Mouse (Mus musculus) testis, adult 2 months (tissue): Measurements from ENCODE around the gene Nck1. TPM values are rescaled to one million over a fixed set of nuclear protein-coding genes. Genes with fewer than 3 reads are reported as not detected.

Source experiments
- H3K27ac ChIP-seq: fragments of 200-500 bp; 2 replicates; pipeline ENCODE4 v1.5.1; 2012; ENCODE audit warnings: low read depth, low read length; ENCODE audit not compliant: control insufficient read depth, insufficient read depth
- H3K27me3 ChIP-seq: fragments of 200-500 bp; 2 replicates; pipeline ENCODE4 v1.6.1; 2012; ENCODE audit warnings: mild to moderate bottlenecking, low read length, moderate library complexity; ENCODE audit not compliant: control insufficient read depth, insufficient read depth
- H3K36me3 ChIP-seq: fragments of 200-500 bp; 2 replicates; pipeline ENCODE4 v1.6.1; 2012; ENCODE audit warnings: mild to moderate bottlenecking, low read length; ENCODE audit not compliant: control insufficient read depth, insufficient read depth
- H3K4me1 ChIP-seq: fragments of 200-500 bp; 2 replicates; pipeline ENCODE4 v1.6.1; 2012; ENCODE audit warnings: low read length; ENCODE audit not compliant: control insufficient read depth, insufficient read depth
- H3K4me3 ChIP-seq: fragments of 200-500 bp; 2 replicates; pipeline ENCODE4 v1.5.1; 2012; ENCODE audit warnings: low read depth, mild to moderate bottlenecking, low read length, moderate library complexity, mixed read lengths; ENCODE audit not compliant: control insufficient read depth
- CTCF ChIP-seq: fragments of 200-500 bp; IDR thresholded peaks from 2 replicates; pipeline ENCODE4 v1.5.1; 2012; ENCODE audit warnings: low read depth, mild to moderate bottlenecking, inconsistent platforms, low read length, moderate library complexity; ENCODE audit not compliant: control insufficient read depth, insufficient read depth, insufficient replicate concordance
- POLR2A ChIP-seq: fragments of 200-500 bp; IDR thresholded peaks from 2 replicates; pipeline ENCODE4 v1.6.1; 2012; ENCODE audit warnings: low read depth, mild to moderate bottlenecking, inconsistent platforms, low read length, moderate library complexity; ENCODE audit not compliant: control insufficient read depth
- polyA plus RNA-seq: library from polyadenylated mRNA; depleted of rRNA; stranded (reverse); fragments of >200 nt; gene quantifications from 2 replicates; pipeline ENCODE4 v1.2.3, GENCODE M21; 2012; rRNA removed

Gene Nck1
- polyA plus RNA-seq, result 8.3 and 17.1 TPM in 2 replicates

DNA sequence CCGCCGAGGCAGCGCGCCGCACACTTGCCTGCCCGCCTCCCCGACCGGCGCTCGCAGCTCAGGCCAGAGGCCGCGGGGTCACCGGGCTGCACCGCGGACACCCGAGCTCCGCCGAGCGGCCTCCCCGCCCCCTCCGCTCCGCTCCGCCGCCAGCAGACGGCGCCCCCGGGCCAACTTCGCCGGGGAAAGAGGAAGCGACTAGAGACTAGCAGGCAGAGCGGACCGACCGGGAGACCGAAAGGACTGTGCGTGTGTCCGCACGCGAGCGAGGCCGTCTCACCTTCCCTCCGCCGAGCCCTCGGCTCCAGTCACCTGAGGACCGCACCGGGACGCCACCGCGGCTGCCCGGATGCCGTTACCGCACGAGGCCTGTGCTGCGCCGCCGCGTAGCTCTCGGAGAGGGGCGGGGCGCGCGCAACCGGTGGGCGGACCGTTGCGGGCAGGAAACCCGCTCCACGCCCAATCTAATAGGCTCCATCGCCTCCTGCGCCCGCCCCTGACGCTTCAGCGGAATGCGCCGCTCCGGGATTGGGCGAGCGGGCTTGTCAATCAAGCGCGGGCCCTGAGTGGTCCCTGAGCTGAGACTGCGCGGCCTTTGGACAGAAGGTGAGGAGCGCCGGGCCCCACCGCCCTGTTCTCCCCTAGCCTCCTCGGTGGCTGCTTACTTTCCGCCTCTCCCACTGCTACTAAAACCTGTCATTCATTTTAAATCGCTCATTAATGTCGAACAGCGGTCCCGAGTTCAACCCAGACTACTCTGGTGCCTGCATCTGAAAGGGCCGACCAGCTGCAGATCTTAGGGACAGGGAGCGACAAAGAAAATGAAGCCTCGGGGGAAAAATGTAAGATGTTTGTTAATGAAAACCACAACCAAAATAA is at the start of gene Nck1:
Gene Nck1, minus strand, starts transcription at position 420 of the 879 bp plus-strand sequence.
- H3K4me3 ChIP-seq, result peak within 1 kb of the TSS; percentile 97
- H3K36me3 ChIP-seq, result no peaks in the 10 kb centered on the region
- H3K4me1 ChIP-seq, result no peaks in the 10 kb centered on the region; the same call in 1 of the 2 replicates
- H3K27ac ChIP-seq, result peak within 1 kb of the TSS; percentile 99
- no peaks in the 10 kb centered on the region for H3K27me3 ChIP-seq
- peak; percentile 43; the same call in 1 of the 2 replicates for TF ChIP-seq CTCF
- peak; percentile 93 for TF ChIP-seq POLR2A

DNA sequence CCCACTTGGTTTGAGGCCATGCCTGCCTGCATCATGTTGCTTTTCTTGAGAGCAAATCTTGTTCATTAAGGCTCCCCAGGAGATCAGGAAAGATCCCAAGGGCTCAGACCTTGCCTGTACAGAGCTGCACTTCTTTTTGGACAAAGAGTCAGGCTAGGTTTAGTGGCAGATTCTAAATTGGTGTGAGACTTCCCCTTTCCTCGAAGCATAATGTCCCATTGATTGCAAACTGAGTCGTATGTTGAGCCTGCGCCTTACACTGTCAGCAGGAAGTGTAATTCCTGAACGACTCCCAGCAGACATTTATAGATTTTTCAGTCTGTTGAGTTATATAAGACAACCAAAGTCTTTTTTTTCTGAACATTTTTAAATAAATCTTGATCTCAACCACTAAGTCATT is 44.5 kb upstream of the Nck1 start:
- Histone ChIP-seq H3K4me1 (no peaks in the 10 kb centered on the region), H3K27me3 (no peaks in the 10 kb centered on the region), H3K36me3 (no peaks in the 10 kb centered on the region), H3K4me3 (no peak overlapping the region), H3K27ac (no peak overlapping the region)
- TF ChIP-seq CTCF (no peak), POLR2A (no peak)

DNA sequence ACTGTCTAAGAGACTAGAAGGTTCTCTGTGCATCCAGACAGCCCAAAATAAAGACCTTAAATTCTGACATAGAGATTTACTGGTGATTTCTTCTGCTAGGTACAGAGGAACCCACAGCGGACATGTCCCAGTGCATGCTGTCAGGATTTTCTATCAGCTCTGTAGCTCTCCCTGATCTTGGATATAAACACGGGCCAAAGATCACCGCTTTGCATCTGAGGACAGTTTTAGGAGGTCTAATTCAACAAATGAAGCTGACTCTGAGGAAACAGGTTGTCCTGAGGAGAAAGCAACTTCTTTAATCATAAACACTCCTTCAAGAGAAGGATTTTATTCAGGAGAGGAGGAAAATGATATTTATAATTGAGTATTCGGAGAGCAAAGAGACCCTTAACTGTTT is 38.1 kb upstream of the Nck1 start:
- Histone ChIP-seq H3K36me3 (no peaks in the 10 kb centered on the region), H3K27ac (no peak overlapping the region), H3K27me3 (no peaks in the 10 kb centered on the region), H3K4me3 (no peak overlapping the region), H3K4me1 (peaks cover 7% of the 10 kb centered on the region)
- TF ChIP-seq POLR2A, result no peak
- no peak for TF ChIP-seq CTCF

- Histone ChIP-seq H3K27ac (no peak overlapping the region), H3K4me3 (peak overlapping the region; percentile 6; the same call in 1 of the 2 replicates)
Measured at GRCm38 (mm10) chr9:100582883-100583575, 37.1 kb upstream of the Nck1 start.

DNA sequence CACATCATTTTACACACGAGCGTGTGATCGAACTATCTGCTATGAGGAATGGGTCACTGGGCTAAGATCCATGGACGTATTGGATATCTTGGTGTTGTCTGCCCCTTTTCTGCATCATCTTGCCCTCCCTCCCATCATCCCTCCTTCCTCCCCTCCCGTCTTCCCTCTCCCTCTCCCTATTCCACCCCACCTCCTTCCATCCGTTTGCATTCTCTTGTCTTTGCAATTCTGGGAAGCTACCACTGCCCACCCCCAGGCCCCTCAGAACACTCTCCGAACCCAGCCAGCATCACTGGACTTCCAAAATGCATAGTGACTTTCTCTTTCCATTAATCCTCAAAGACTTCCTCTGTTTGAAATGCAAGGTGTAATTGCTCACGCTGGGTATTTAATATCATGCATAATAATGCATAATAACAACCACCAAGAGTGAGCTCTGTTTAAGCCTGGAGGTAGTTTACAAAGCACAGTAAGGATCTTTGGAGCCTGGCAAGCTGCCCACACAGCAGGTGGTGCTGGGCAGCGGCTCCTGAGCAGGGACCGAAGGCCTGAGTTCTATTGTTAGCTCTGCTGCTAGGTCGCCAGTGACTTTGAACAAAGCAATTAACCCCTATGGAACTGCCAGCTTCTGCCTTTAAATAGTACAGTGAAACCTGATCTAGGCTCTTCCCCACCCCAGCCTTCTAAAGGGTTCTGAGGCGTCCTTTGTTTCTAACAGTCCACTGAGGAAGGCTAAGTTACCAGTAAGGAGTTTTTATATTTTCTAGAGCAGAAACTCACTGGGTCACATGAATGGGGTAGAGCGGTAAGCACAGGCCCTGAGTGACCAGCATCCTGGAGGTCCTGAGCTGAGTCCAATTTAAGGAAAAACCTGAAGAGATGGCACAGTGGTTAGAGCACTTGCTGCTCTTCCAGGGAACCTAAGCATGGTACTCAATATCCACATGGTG is 35.9 kb upstream of the Nck1 start:
- peak overlapping the region; percentile 76; the same call in 1 of the 2 replicates for H3K4me3 ChIP-seq
- TF ChIP-seq CTCF (no peak), POLR2A (no peak)
- H3K27ac ChIP-seq, result no peak overlapping the region
- H3K36me3 ChIP-seq, result no peaks in the 10 kb centered on the region
- no peaks in the 10 kb centered on the region for H3K27me3 ChIP-seq
- H3K4me1 ChIP-seq, result peaks cover 7% of the 10 kb centered on the region

More at GRCm38 (mm10) chr9:100582883-100583575, 37.1 kb upstream of the Nck1 start:
- TF ChIP-seq POLR2A, result no peak
- no peak for TF ChIP-seq CTCF
- no peaks in the 10 kb centered on the region for H3K27me3 ChIP-seq
- peaks cover 7% of the 10 kb centered on the region for H3K4me1 ChIP-seq
- no peaks in the 10 kb centered on the region for H3K36me3 ChIP-seq

DNA sequence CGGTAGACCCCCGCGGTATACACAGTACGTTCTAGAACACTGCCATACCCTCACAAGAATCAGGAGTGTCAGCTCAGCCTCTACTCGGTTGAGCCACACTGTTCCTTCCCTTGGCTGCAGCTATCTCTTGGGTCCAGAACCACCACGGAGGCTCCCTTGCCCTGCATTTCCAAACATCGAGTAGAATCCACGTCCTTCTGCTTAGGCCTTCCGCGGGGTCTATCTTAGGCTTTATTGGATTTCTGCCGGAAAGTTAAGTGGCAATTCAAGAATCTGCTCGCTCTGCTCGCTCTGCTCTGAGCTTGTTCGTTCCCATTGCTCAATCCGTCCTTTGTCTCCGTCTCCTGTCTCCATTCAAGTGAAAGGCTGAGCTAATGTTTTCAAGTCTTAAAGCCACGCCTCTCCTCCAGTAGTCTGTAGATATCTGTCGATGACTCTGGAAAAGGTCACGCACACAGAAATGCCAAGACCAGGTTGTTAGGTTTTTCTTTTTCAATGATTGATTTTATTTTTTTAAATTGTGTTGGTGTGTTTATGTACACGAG is 34.3 kb upstream of the Nck1 start:
- H3K4me3 ChIP-seq, result peak overlapping the region; percentile 76
- no peaks in the 10 kb centered on the region for H3K27me3 ChIP-seq
- H3K4me1 ChIP-seq, result peaks cover 7% of the 10 kb centered on the region
- TF ChIP-seq POLR2A, result no peak
- TF ChIP-seq CTCF, result no peak
- no peaks in the 10 kb centered on the region for H3K36me3 ChIP-seq
- H3K27ac ChIP-seq, result no peak overlapping the region
